Mouse (Mus musculus): ENCODE results near the gene Pms1.

Gene Pms1

GRCm38 (mm10) chr1:53194536-53194935, 102.3 kb downstream of the Pms1 start:
- DNase-seq = no peak

DNA sequence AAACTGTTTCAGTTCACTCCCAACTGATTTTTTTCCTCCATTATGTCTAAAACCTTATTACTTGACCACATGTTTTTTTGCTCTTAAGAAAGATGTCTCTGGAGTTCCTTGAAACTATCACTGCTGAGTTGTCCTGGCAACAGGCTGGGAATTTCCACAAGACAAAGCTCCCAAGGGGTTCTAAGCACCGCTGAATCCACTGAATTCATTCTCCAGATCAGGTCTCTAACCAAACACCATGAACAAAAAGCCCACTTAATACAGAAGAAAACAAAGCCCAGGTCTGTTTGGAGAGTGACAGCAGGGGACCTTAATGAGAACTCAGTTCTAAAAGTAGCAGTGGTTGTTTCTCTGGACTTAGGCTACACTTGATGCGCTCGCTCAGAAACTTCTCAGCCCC, 105.6 kb downstream of the Pms1 start:
- DNase-seq = no peak

DNA sequence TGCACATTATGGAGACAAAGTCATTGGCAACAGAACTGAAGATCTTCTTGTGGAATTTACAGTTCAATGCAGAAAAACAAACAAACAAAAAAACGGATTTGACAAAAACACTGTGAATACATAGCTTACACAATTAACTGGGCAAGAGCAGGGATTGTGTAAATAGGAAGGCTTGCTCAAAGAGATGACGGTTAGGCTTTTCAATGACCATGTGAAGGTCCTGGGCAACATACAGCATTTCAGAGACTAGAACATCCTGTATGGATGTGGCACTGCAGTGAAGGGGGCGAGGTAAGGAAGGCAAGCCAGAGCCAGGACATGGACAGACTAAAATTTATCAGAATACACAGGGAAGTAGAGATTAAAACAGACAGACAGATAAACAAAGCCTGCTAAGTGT, 107.2 kb downstream of the Pms1 start:
- no peak for DNase-seq

DNA sequence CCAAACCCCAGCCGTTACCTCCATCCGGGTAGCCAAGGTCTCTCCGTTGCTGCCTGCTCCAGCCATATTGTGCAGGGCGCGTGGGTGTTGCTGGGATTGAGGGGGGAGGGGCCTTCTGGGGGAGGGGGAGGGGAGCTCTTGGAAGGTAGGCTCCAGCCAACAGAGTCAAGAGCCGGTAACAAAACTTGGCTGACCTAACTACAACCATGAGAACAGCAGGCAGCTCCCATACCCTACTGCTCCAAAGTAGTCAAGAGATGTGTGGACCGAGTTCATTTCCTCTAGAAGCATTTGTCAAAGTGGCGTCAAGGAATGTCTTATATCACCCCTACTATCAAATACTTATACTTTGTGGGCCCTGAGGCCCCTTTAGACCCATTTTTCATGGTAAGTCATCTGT, 109.3 kb downstream of the Pms1 start, which contains the start of gene 1700019A02Rik:
Gene 1700019A02Rik, minus strand, starts transcription at position 101 of the 400 bp plus-strand sequence.
- no peak for DNase-seq

- no peak for DNase-seq
Measured at GRCm38 (mm10) chr1:53186301-53186700, 110.5 kb downstream of the Pms1 start.

DNA sequence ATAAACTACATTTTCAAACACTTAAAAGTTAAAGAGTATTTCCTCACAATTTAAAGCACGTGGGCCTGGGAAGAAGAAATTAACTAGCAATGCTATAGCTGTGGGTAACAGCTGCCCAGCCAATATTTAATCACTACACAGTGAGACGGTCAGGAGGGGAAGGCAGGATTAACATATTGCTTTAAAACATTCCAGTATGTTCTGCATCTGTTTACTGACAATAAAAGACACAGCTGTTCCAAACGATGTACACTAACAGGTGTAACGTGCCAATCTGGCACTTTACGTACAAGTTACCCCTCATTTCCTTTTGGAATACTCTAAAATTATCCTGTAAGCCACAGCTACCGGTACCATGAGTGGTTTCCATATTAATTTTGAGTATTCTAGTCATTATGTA, 139.1 kb downstream of the Pms1 start:
- DNase-seq = no peak
